Mouse (Mus musculus) kidney, postnatal 10 days (tissue): Measurements from ENCODE around the gene Sowahc.

Source experiments
- DNase-seq: peaks from one replicate; pipeline ENCODE4 v3.0.0; 2021; ENCODE audit warnings: mixed read lengths

The Sowahc gene

GRCm38 (mm10) chr10:59221473-59222270, at the start of gene Sowahc, which contains the start of gene Sept10:
Gene Sowahc, plus strand, starts transcription at chr10:59221953.
Gene Sept10, minus strand, starts transcription at chr10:59221847.
- DNase-seq, result peak; percentile 99

- DNase-seq, result no peak
Observed at GRCm38 (mm10) chr10:59172539-59172938, 49.2 kb upstream of the Sowahc start.

- DNase-seq, result peak; percentile 34
Observed at GRCm38 (mm10) chr10:59179620-59180019, 42.1 kb upstream of the Sowahc start.

GRCm38 (mm10) chr10:59182306-59182705, 39.4 kb upstream of the Sowahc start:
- no peak for DNase-seq

- peak; percentile 24 for DNase-seq
Observed at GRCm38 (mm10) chr10:59194891-59195290, 26.9 kb upstream of the Sowahc start.

GRCm38 (mm10) chr10:59196763-59197162, 25.0 kb upstream of the Sowahc start:
- DNase-seq, result no peak

- DNase-seq, result no peak
Observed at GRCm38 (mm10) chr10:59200011-59200410, 21.7 kb upstream of the Sowahc start.

GRCm38 (mm10) chr10:59220824-59221472, 805 bp upstream of the Sowahc start:
- peak; percentile 44 for DNase-seq

GRCm38 (mm10) chr10:59222271-59223101, 733 bp downstream of the Sowahc start:
- DNase-seq, result peak; percentile 42

- DNase-seq, result no peak
Observed at GRCm38 (mm10) chr10:59223301-59223700, 1.5 kb downstream of the Sowahc start.

GRCm38 (mm10) chr10:59223890-59224289, 2.1 kb downstream of the Sowahc start:
- no peak for DNase-seq

- no peak for DNase-seq
Observed at GRCm38 (mm10) chr10:59225137-59225536, 3.4 kb downstream of the Sowahc start.

- no peak for DNase-seq
Observed at GRCm38 (mm10) chr10:59229205-59229820, 7.6 kb downstream of the Sowahc start.

GRCm38 (mm10) chr10:59235227-59235626, 13.5 kb downstream of the Sowahc start:
- DNase-seq, result no peak

GRCm38 (mm10) chr10:59235847-59236246, 14.1 kb downstream of the Sowahc start:
- no peak for DNase-seq

GRCm38 (mm10) chr10:59236486-59236885, 14.7 kb downstream of the Sowahc start:
- DNase-seq, result no peak

GRCm38 (mm10) chr10:59237757-59238156, 16.0 kb downstream of the Sowahc start:
- no peak for DNase-seq

- DNase-seq, result peak; percentile 49
Observed at GRCm38 (mm10) chr10:59241141-59241541, 19.4 kb downstream of the Sowahc start.

GRCm38 (mm10) chr10:59249531-59249930, 27.8 kb downstream of the Sowahc start:
- DNase-seq, result no peak

GRCm38 (mm10) chr10:59250679-59251078, 28.9 kb downstream of the Sowahc start:
- no peak for DNase-seq

GRCm38 (mm10) chr10:59251980-59252379, 30.2 kb downstream of the Sowahc start:
- DNase-seq, result no peak

- no peak for DNase-seq
Observed at GRCm38 (mm10) chr10:59252396-59252795, 30.6 kb downstream of the Sowahc start.
